ENCODE assay signal across 35 mouse cellular contexts in genomic region chr9:86011661-86012060, GRCm38 (mm10).
"Had no signal": no experiment of that assay in that cellular context is flagged by ENCODE, and none has a peak within 500 bp of the region (broad histone marks: within the 10 kb centered on the region; RNA-seq: fewer than 3 reads in every experiment).

No protein-coding gene starts in this region.

- H3K27ac ChIP-seq: heart, embryonic 10.5 days; heart, embryonic 13.5 days; heart, embryonic 15.5 days; hindbrain, embryonic 10.5 days; hindbrain, embryonic 12.5 days; hindbrain, embryonic 13.5 days; hindbrain, embryonic 14.5 days; hindbrain, embryonic 15.5 days; hindbrain, postnatal 0 days; intestine, embryonic 15.5 days; kidney, embryonic 15.5 days; kidney, postnatal 0 days; layer of hippocampus, adult 2 months had no signal

- H3K4me3 ChIP-seq: heart, embryonic 10.5 days; heart, embryonic 12.5 days; heart, embryonic 13.5 days; heart, embryonic 15.5 days; hindbrain, embryonic 10.5 days; hindbrain, embryonic 12.5 days; hindbrain, embryonic 13.5 days; hindbrain, embryonic 15.5 days; intestine, embryonic 15.5 days; kidney, embryonic 15.5 days; layer of hippocampus, adult 2 months had no signal

- H3K4me2 ChIP-seq: heart, embryonic 11.5 days; heart, embryonic 12.5 days; heart, embryonic 13.5 days; heart, embryonic 15.5 days; hindbrain, embryonic 12.5 days; hindbrain, embryonic 13.5 days; hindbrain, embryonic 14.5 days; hindbrain, embryonic 15.5 days; intestine, embryonic 15.5 days; kidney, embryonic 15.5 days had no signal

- H3K36me3 ChIP-seq: heart, embryonic 10.5 days; heart, embryonic 12.5 days; heart, embryonic 13.5 days; heart, embryonic 15.5 days; hindbrain, embryonic 10.5 days; hindbrain, embryonic 12.5 days; hindbrain, embryonic 13.5 days; hindbrain, embryonic 15.5 days; intestine, embryonic 15.5 days; kidney, embryonic 15.5 days had no signal

- H3K27me3 ChIP-seq: heart, embryonic 12.5 days; heart, embryonic 13.5 days; heart, embryonic 15.5 days; hindbrain, embryonic 12.5 days; hindbrain, embryonic 13.5 days; hindbrain, embryonic 15.5 days; intestine, embryonic 15.5 days; kidney, embryonic 15.5 days had no signal

- H3K9me3 ChIP-seq: heart, embryonic 10.5 days; heart, embryonic 12.5 days; heart, embryonic 13.5 days; heart, embryonic 15.5 days; hindbrain, embryonic 10.5 days; hindbrain, embryonic 12.5 days; hindbrain, embryonic 13.5 days; hindbrain, embryonic 15.5 days; intestine, embryonic 15.5 days; kidney, embryonic 15.5 days had no signal

- H3K9ac ChIP-seq: heart, embryonic 12.5 days; heart, embryonic 13.5 days; heart, embryonic 15.5 days; hindbrain, embryonic 12.5 days; hindbrain, embryonic 13.5 days; hindbrain, embryonic 14.5 days; hindbrain, embryonic 15.5 days; intestine, embryonic 15.5 days; kidney, embryonic 15.5 days had no signal

- H3K4me1 ChIP-seq: heart, embryonic 10.5 days; heart, embryonic 12.5 days; heart, embryonic 13.5 days; heart, embryonic 15.5 days; hindbrain, embryonic 10.5 days; hindbrain, embryonic 12.5 days; hindbrain, embryonic 13.5 days; hindbrain, embryonic 15.5 days; intestine, embryonic 15.5 days; kidney, embryonic 15.5 days had no signal

- DNase-seq: heart, postnatal 10 days; heart, postnatal 14 days; heart, postnatal 36 days; heart, postnatal 4 days; kidney, adult 11 months; kidney, adult 18-20 months; kidney, adult 2 months; kidney, adult 8-10 months; kidney, adult 9 months; kidney, postnatal 10 days; kidney, postnatal 14 days; kidney, postnatal 25 days; kidney, postnatal 36 days; kidney, postnatal 4 days; layer of hippocampus, adult 9-11 months; layer of hippocampus, postnatal 36 days had no signal

- ATAC-seq: hindbrain, embryonic 16.5 days; hindbrain, postnatal 0 days; inflammation-experienced regulatory T-cells, adult 6 months; intestine, embryonic 15.5 days; intestine, embryonic 16.5 days; intestine, postnatal 0 days had no signal
